Mouse (Mus musculus): Measurements from ENCODE around the gene Cacna1s.

Gene Cacna1s

GRCm38 (mm10) chr1:136119571-136120262 lies 67.2 kb downstream of the Cacna1s start:
- DNase-seq: no peak

GRCm38 (mm10) chr1:136120263-136120603 lies 67.7 kb downstream of the Cacna1s start:
- DNase-seq: no peak

- no peak for DNase-seq
Measured at GRCm38 (mm10) chr1:136120785-136121184, 68.2 kb downstream of the Cacna1s start.

- DNase-seq: no peak
Measured at GRCm38 (mm10) chr1:136122030-136122429, 69.5 kb downstream of the Cacna1s start.

GRCm38 (mm10) chr1:136126159-136126765 lies 73.7 kb downstream of the Cacna1s start:
- no peak for DNase-seq

- DNase-seq: no peak
Measured at GRCm38 (mm10) chr1:136126895-136127294, 74.3 kb downstream of the Cacna1s start.

- DNase-seq: no peak
Measured at GRCm38 (mm10) chr1:136127856-136128255, 75.3 kb downstream of the Cacna1s start.

GRCm38 (mm10) chr1:136128416-136128815 lies 75.9 kb downstream of the Cacna1s start:
- DNase-seq: no peak

GRCm38 (mm10) chr1:136128944-136129589 lies 76.5 kb downstream of the Cacna1s start:
- DNase-seq: no peak

GRCm38 (mm10) chr1:136130107-136130506 lies 77.6 kb downstream of the Cacna1s start:
- peak; percentile 52 for DNase-seq

GRCm38 (mm10) chr1:136130951-136131558 lies 78.5 kb downstream of the Cacna1s start, which contains the start of gene Kif21b:
Gene Kif21b (plus strand): TSS chr1:136131389.
- DNase-seq: peak; percentile 89

GRCm38 (mm10) chr1:136131603-136132291 lies 79.2 kb downstream of the Cacna1s start:
- peak; percentile 66 for DNase-seq

GRCm38 (mm10) chr1:136132386-136133201 lies 80.0 kb downstream of the Cacna1s start:
- peak; percentile 40 for DNase-seq

- DNase-seq: peak; percentile 68
Measured at GRCm38 (mm10) chr1:136133570-136134240, 81.2 kb downstream of the Cacna1s start.

GRCm38 (mm10) chr1:136134547-136134946 lies 82.0 kb downstream of the Cacna1s start:
- no peak for DNase-seq

GRCm38 (mm10) chr1:136135046-136135445 lies 82.5 kb downstream of the Cacna1s start:
- no peak for DNase-seq

GRCm38 (mm10) chr1:136135777-136136444 lies 83.4 kb downstream of the Cacna1s start:
- no peak for DNase-seq

GRCm38 (mm10) chr1:136136547-136136946 lies 84.0 kb downstream of the Cacna1s start:
- no peak for DNase-seq

- DNase-seq: no peak
Measured at GRCm38 (mm10) chr1:136137071-136137531, 84.6 kb downstream of the Cacna1s start.

GRCm38 (mm10) chr1:136137575-136137974 lies 85.0 kb downstream of the Cacna1s start:
- peak; percentile 42 for DNase-seq

Measured in cerebellum, adult 9-11 months (tissue).